Mouse (Mus musculus): ENCODE results near the gene Tnrc6a.

GRCm38 (mm10) chr7:123082236-123082635 is 41.4 kb upstream of the Tnrc6a start:
- TF ChIP-seq POLR2A (IDR thresholded peaks at IDR 0.05; ENCODE audit: control insufficient read depth, extremely low read depth, insufficient read depth, low read length, poor library complexity) (no peak), CTCF (IDR thresholded peaks at IDR 0.05; ENCODE audit: borderline replicate concordance, control insufficient read depth, extremely low read depth, insufficient read depth, low read length, poor library complexity) (no peak)

All from thymus, adult 2 months (tissue).